Mouse (Mus musculus) splenic B cell, adult 2 months (primary cell): ENCODE measurements around the gene Tnfrsf13c.
A peak's percentile ranks its signal among the peaks of the same experiment; 100 is the strongest.

Experiments
- DNase-seq: peaks from one replicate; pipeline ENCODE4 v3.0.0-alpha.2; 2011; ENCODE audit warnings: low read depth, low spot score
- H3K27me3 ChIP-seq: 2 replicates; pipeline ENCODE4 v1.6.1; 2012; ENCODE audit warnings: mild to moderate bottlenecking, low read length, moderate library complexity, mixed read lengths; ENCODE audit not compliant: control insufficient read depth, poor library complexity, insufficient read depth, severe bottlenecking
- H3K36me3 ChIP-seq: 2 replicates; pipeline ENCODE4 v1.6.1; 2012; ENCODE audit warnings: mild to moderate bottlenecking, low read length, moderate library complexity, mixed read lengths; ENCODE audit not compliant: control insufficient read depth, poor library complexity, insufficient read depth, severe bottlenecking

Tnfrsf13c gene

DNA sequence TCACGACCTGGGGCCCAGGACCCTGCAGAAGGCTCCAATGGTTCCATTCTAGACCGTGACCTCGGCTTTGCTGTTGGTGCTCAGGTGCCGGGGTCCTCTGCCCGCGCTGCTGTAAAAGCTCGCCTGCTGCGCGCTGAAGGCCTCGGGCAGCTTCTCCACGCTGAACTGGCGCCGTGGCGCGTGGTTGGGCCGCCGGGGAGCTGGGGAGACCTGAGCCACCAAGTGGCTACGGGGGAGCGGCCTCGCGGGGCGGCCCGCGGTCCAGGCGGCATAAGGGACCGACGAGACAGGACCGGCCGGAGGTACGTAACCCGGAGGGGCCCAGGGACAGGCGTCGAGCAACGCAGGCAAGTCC, 17.1 kb downstream of the Tnfrsf13c start:
- Histone ChIP-seq H3K36me3 (peaks cover 13% of the 10 kb centered on the region), H3K27me3 (no peaks in the 10 kb centered on the region)

DNA sequence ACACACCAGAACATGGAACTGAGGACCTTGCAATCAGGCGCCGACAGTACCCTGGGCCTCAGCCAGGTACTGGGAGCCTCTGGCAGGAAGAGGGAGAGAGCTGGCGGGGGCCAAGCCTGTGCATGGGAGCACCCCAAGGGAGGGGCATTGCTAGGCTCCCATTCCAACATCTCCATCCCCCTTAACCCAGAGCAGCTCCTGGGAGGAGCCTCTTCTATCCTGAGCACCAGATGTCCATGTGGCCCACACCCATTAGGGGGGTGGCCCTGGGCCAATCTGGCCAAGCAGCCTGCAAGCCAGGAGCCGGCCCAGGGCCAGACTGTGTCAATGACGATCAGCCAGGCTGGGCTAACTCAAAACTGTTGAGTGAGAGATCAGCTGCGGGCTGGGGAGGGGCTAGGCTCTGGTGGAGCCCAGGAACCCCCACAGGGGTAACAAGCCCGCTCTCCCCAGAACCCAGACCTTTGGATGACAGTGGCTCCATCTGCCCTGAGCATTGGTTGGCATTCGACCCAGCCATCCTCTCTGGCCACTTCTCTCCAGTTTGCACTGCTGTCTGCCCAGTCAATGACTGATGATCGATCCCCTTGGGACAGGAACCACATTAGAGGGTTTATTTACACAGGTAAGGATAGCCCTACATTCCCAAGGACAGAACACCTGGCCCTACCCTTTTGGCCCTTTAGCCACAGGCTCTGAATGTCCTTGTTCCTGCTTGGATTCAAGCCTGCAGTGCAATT, 17.6 kb downstream of the Tnfrsf13c start:
- Histone ChIP-seq H3K36me3 (peaks cover 15% of the 10 kb centered on the region), H3K27me3 (no peaks in the 10 kb centered on the region)
- no peak for DNase-seq

More for the DNA sequence above, 17.1 kb downstream of the Tnfrsf13c start:
- no peak for DNase-seq

DNA sequence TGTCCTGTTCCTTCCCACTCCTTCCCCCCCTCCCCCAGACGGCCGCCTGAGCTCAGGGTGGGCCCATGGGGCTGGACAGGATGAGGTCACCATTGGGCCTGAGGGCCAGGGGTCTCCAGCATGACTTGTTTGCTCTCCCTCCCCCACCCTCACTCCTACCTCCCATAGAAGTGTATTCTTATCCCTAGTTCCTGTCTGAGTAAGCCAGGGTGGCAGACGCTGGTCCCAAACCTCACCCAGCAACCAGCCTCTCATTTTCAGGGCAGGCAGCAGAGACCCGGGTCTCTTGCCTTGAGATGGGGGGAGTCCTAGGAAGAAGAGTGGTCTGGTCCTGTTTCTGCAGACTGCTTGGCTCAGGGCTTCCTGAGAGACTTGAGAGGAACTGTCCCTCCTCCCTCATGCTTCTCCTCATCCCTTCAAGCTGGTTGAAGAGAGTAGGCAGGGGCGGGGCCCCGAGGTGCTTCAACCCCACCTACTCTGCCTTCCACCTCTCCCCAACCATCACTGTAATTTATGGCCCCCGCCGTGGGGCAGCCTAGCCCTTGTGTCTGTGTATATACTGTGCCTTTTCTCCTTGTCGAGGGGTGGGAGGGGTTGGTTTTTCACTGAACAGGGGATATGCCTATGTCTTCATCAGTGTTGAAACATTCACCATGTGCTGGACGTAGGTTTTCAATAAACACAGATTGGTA, 19.3 kb downstream of the Tnfrsf13c start:
- Histone ChIP-seq H3K27me3 (no peaks in the 10 kb centered on the region), H3K36me3 (peaks cover 21% of the 10 kb centered on the region)
- DNase-seq: no peak

DNA sequence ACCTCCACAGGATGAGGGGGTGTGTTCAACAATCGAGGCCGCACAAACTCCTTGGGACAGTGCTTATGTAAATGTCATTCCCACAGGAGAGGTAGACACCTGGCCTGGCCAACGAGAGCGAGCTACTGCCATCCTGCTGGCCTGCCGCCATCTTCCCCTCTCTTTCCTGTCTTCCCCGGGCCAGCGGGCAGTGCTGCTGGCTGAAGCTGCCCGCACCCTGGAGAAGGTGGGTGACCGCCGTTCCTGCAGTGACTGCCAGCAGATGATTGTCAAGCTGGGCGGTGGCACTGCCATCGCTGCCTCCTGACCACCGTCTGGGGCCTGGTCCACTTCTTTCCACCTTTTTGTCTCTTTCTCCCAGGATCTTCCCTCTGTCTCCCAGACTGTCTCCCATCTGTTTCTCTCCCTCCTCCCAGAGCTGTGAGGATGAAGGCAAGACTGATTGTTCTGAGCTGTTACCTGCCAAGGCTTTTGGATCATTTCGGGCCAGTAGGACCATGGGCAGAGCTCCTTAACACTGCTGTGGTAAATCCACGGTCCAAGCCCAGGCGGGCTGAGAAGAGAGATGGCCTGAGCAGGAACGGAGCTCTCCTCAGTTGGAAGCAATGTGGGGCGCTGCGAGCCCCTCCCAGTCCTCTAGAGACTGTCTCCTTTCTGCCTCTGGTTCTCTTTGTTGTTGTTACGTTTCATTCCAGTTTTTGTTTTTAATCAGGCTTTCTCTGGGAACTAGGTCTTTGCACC, 20.4 kb downstream of the Tnfrsf13c start:
- H3K36me3 ChIP-seq: peaks cover 25% of the 10 kb centered on the region
- DNase-seq: no peak
- no peaks in the 10 kb centered on the region for H3K27me3 ChIP-seq

DNA sequence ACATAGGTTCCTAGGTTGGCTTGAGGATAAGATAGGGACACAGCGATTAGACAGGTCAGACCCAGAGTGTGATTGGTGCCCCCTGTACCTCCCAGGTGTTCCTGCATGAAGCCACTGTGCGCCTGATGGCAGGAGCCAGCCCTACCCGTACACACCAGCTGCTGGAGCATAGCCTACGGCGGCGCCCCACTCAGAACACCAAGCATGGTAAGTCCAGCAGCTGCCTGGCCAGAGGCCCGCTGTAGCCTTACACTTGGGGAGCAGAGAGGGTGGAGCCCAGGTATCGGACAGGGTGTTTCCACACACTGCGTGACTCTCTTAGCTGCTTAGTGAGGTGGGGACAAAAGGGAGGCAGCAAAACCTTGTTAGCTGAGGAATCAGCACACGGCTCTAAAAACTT, 21.1 kb downstream of the Tnfrsf13c start:
- H3K27me3 ChIP-seq: no peaks in the 10 kb centered on the region
- no peak for DNase-seq
- H3K36me3 ChIP-seq: peaks cover 25% of the 10 kb centered on the region

DNA sequence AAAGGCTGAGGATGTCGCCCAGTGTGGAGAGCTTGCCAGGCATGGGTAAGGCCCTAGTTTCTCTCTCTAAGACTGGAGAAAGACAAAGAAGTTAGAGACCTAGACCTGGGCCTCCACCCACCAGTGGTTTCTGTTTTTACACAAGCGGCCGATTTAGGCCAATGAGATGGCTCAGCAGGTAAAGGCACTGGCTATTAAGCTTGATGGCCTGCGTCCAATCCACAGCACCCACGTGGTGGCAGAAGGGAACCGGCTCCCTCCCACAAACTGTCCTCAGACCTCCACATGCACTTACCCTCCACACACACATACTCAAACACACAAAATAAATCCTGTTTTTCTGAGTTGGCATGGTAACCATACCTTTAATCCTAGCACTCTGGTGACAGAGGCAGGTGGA, 22.1 kb downstream of the Tnfrsf13c start:
- H3K36me3 ChIP-seq: peaks cover 24% of the 10 kb centered on the region
- no peaks in the 10 kb centered on the region for H3K27me3 ChIP-seq
- DNase-seq: no peak

DNA sequence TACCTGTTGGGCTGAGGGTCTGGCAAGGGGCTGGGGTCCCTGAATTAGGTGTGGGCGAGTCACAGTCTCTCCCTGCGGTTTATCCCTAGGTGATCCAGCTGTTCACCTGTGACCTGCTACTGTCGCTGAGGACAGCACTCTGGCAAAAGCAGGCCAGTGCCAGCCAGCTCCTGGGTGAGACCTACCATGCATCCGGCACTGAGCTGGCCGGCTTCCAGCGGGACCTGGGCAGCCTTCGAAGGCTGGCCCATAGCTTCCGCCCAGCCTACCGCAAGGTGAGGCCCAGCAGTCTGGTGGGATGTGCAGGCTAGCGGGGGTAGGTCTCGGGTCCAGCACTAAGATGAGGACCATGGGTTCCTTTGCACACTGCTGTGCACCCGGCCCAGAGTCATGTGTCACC, 24.6 kb downstream of the Tnfrsf13c start:
- DNase-seq: no peak
- Histone ChIP-seq H3K36me3 (peaks cover 19% of the 10 kb centered on the region), H3K27me3 (no peaks in the 10 kb centered on the region)

DNA sequence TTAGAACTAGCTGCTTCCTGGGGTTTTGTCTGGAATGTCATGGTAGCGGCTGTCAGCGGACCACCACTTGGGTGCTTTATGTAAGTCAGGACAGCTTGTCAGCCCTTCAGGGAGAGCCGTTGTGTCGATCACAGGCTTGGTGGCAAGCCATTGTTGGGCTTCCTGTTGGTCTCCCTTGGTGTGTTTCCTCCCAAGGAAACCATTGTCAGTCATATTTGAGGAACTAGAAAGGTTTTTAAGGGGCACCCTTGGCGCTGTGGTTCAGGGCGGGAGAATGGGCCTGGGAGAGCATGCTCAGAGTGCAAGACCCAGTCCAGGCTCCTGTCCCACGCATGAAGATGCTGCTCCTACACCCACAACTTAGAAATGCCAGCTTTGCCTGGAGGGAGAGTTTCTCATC, 25.8 kb downstream of the Tnfrsf13c start:
- no peak for DNase-seq
- Histone ChIP-seq H3K36me3 (peaks cover 23% of the 10 kb centered on the region), H3K27me3 (no peaks in the 10 kb centered on the region)

DNA sequence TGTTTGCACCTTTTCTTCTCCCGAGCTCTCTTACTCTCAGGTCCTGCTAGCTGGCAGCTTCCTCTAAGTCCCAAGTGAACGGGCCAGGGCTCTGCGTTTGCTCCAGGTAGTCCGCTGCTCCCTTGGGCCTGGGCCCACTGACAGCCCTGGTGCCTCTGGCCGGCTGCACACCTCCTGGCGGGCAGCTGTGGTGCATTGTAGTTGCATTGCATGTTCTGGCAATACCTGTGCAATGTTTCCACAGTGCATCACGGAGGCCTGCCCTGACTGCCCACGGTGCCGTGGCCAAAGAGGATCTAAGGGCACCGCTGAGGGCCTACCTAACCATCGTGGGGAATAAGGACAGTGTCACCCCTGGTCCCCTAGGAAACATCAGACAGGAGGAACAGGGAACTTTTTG, 26.2 kb downstream of the Tnfrsf13c start:
- no peaks in the 10 kb centered on the region for H3K27me3 ChIP-seq
- H3K36me3 ChIP-seq: peaks cover 26% of the 10 kb centered on the region
- DNase-seq: no peak

DNA sequence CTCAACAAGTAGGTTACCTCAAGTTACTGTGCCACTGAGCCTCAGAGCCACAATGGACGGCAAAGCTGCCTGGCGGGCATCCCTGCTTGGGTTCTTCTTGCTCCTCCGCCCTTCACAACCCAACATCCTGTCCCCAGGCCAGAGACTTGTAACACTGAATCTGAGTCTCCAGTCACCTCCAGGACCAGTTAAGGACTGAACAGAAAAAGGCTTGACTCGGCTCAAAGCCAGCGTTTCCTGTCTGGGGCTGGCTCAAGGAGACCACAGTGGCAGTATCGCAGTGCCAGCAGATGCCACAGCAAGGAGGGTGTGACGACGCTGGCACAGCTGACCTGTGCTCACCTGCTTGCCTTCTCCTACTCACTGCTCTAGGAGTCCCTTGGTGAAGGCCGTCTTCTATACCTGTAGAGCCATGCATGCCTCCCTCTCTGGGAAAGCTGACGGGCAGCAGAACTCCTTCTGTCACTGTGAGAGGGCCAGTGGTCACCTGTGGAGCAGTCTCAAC, 26.9 kb downstream of the Tnfrsf13c start:
- Histone ChIP-seq H3K27me3 (no peaks in the 10 kb centered on the region), H3K36me3 (peaks cover 29% of the 10 kb centered on the region)
- no peak for DNase-seq

DNA sequence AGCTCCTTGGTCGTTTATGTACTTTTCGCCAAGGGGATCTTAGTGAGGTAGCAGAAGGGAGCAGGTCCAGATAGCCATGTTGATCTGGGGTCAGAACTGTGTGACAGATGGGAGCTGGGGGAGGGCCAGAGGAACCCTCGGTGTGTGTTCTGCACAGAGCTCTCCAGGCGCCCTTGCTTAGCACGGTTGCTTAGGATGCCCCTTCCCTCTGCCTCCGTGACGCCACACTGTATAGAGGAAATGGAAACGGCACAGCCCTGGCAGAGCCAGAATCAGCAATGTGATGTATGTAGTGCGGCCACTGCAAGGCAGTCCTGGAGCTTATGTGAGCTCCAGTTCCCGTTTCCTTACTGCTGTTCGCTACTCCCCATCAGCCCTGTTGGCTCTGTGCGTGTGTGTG, 27.9 kb downstream of the Tnfrsf13c start:
- no peak for DNase-seq
- Histone ChIP-seq H3K27me3 (no peaks in the 10 kb centered on the region), H3K36me3 (peaks cover 29% of the 10 kb centered on the region)

DNA sequence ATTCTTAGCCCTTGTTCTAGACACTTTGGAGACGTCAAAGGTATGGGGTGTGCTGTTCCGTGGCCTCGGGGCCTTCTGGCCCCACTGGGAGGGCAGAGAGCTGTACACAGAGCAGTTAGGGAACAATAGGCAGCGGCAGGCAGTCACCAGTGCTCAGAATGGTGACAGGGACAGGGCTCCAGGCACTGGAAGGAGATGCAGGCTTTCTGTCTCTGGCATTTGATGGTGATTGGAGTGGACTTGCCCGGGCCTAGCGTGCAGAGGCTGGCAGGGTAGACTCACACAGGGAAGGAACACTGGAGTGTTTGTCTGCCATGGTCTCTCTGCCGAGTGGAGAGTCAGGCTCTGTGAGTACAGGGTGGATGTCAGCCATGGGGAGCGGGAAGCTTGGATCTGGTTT, 31.6 kb downstream of the Tnfrsf13c start:
- H3K36me3 ChIP-seq: peaks cover 20% of the 10 kb centered on the region
- no peak for DNase-seq

DNA sequence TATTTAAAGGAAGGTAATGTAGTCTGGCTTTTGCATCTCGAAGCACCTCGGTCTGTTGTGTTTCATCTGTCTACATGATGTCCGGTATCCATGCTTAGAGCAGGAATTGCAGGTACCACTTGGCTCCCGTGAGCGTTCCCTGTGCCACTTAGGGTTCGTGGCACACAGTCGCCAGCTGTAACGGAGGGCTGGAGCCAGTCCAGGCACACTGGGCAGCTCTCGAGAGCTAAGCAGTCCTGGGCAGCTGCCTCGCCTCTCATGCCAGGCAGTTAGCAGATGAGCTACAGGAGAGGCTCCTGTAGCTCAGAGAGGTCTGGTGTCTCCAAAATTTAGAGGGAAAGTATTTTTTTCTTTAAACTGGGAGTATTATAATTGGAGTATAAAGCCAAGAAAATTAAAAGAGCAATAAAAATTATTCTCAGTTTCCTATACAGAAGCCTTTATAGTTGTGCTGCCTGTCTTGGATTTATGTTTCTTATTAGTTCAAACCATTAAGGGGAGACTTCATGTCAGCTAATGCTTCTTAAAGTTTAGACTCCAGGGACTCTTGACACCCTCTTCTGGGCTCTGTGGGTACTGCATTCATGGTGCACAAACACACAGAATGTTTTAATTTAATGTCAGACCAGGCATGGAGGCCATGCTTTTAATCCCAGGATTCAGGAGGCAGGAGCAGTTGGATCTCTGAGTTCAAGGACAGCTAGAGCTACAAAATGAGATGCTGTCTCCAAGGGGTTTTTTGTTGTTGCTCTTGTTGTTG, 35.5 kb downstream of the Tnfrsf13c start:
- no peaks in the 10 kb centered on the region for H3K27me3 ChIP-seq
- H3K36me3 ChIP-seq: peaks cover 19% of the 10 kb centered on the region
- peak; percentile 80 for DNase-seq

More for the DNA sequence above, 31.6 kb downstream of the Tnfrsf13c start:
- H3K27me3 ChIP-seq: no peaks in the 10 kb centered on the region

DNA sequence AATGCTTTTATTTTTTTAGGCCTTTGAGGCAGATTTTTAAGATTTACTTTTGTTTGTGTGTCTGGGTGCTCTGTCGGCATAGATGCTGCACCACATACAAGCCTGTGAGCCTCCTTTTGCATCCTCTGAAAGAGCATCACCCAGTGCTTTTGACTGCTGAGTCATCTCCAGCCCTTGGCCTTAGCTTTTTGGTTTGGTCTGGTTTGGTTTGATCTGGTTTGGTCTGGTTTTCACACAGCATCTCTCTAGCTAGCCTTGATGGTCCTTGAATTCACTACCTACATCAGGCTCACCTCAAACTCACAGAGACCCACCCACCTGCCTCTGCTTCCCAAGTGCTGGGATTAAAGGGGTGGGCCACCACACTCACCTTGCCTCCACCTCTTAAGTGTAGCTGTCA, 36.2 kb downstream of the Tnfrsf13c start:
- Histone ChIP-seq H3K36me3 (peaks cover 17% of the 10 kb centered on the region), H3K27me3 (no peaks in the 10 kb centered on the region)
- no peak for DNase-seq
